Comparison of ENCODE assay signal across 8 mouse cellular contexts in the genomic region with DNA sequence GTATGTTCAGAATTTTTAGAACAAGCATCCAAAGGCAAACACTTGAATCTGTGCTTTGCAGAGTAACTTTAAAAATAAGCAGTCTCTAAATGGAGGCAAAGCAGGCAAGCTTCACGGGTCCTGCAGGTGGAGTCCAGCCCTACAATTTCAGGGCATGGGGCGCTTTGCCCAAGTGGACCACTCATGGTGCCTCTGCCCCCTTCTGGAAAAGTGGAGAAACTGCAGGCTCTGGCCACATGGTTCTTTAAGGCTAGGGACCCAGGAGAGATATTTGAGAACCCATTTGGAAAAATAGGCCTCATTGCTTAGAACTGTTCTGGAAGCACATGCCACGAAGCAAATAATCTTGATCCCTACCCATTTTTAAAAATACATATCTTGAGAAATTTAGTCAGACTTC. TPM values are rescaled to one million over a fixed set of nuclear protein-coding genes. Genes with fewer than 3 reads are reported as not detected.
DNase-seq lines count a peak whose midpoint lies in the region; ATAC-seq and TF ChIP-seq lines count a peak whose summit lies in the region.

No protein-coding gene starts in this region.

- POLR2A ChIA-PET in Patski (lab: Charles Lee): no interaction called here

- peak; percentile 76 for DNase-seq in CD4-positive helper T cell, adult 2 months (ENCODE audit: low read depth, low spot score)
- peak; percentile 17 for DNase-seq in Patski (ENCODE audit: low read depth, low spot score)
- DNase-seq in cerebellum, postnatal 36 days: peak; percentile 60 to 63
- DNase-seq in gastrocnemius, postnatal 4 days (ENCODE audit: low spot score in 2 of 2): peak; percentile 50 to 70
- peak; percentile 26 to 71 for DNase-seq in layer of hippocampus, adult 18-20 months (ENCODE audit: low spot score in 2 of 2)
- peak; percentile 87 for DNase-seq in lung, postnatal 10 days
- DNase-seq in skeletal muscle tissue, adult 2 months (ENCODE audit: low read depth, low spot score): peak; percentile 70
- DNase-seq in yolk sac, embryonic 10.5 days (ENCODE audit: low spot score): peak; percentile 27

- TF ChIP-seq CTCF in Patski (IDR thresholded peaks at IDR 0.05): peak; percentile 94

- H3K27me3 ChIP-seq in Patski: no peaks in the 10 kb centered on the region

- CTCF ChIA-PET in Patski (lab: Charles Lee): interaction anchor here (0.9 to 2.1 kb wide), 5 partner anchors 12 to 83 kb away, joined by 3 to 7 read pairs (median 3); a partner anchor contains a TSS

- in situ Hi-C loops in Patski (cut with MboI; ENCODE audit: low pct_unique_long_range_greater_than_20kb): no loop called here

- no peak for ATAC-seq in Patski

RNA-seq across cellular contexts. Expression of a gene that starts 30.5 kb away (rescaled TPM):
- 16.0 TPM for polyA plus RNA-seq in Patski (2021)
- total RNA-seq in gastrocnemius, postnatal 4 days (2021): 10 to 100 TPM; 22.0 to 23.3 TPM
- total RNA-seq in layer of hippocampus, adult 18-20 months (2021): 10 to 100 TPM; 26.9 to 31.3 TPM

RNA-seq across cellular contexts. Expression of a gene that starts 35.8 kb away (rescaled TPM):
- polyA plus RNA-seq in Patski (2021): 39.1 TPM
- total RNA-seq in gastrocnemius, postnatal 4 days (2021): 10 to 100 TPM; 50.8 to 58.1 TPM
- total RNA-seq in layer of hippocampus, adult 18-20 months (2021): 10 to 100 TPM; 38.7 to 41.7 TPM

Comparison
In these comparisons a context has a peak if more than half of its experiments do, and no peak if none do; other contexts are left out.
1. DNase-seq: peak in every context shown above with its lines; median percentile 87 in lung, postnatal 10 days; 76 in CD4-positive helper T cell, adult 2 months; 70 in skeletal muscle tissue, adult 2 months; 62 in cerebellum, postnatal 36 days; 60 in gastrocnemius, postnatal 4 days; 48 in layer of hippocampus, adult 18-20 months; 27 in yolk sac, embryonic 10.5 days; 17 in Patski.